Mouse (Mus musculus): ENCODE measurements at regions not wholly inside any gene's neighbourhood (a gene's known extent, or its start where the extent isn't known, plus 50 kb on each side); places are given as distances from the start of the nearest gene placed in this dataset.

DNA sequence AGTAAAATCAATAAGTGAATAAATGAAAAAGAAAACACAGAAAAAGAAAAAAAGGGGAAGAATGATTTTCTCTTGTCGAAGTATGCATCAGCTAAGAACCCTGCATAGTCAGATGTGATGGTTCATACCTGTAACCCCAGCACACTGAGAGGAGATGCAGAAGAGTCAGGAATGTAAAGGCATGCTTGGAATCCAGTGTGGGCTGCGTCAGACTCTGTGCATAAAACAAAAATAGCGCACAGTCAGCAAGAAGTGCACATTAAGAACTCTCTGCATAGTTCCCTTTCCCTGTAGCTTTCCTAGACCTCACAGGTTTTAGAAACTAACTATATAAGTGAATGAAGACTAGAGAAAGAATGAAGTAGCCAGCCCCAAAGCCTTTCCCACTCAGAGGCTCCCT lies 238.2 kb upstream of the Chl1 start:
- ATAC-seq (replicated peaks; ENCODE audit: low FRiP score) = no peak
- no peaks in the 10 kb centered on the region for H3K36me3 ChIP-seq (ENCODE audit: control insufficient read depth, insufficient read depth, low read length)
- H3K27ac ChIP-seq (ENCODE audit: low read depth, low read length) = no peak overlapping the region
- H3K4me3 ChIP-seq (ENCODE audit: low read depth, low read length) = no peak overlapping the region
- H3K27me3 ChIP-seq (ENCODE audit: control insufficient read depth, insufficient read depth, low read length) = no peaks in the 10 kb centered on the region
- H3K4me1 ChIP-seq (replicated peaks; ENCODE audit: control insufficient read depth, insufficient read depth, low read length) = no peaks in the 10 kb centered on the region
- no peaks in the 10 kb centered on the region for H3K9me3 ChIP-seq (ENCODE audit: control insufficient read depth, low read length)
- WGBS = 80% methylated on average over 3 of the region's 3 CpGs
- no peak overlapping the region for H3K4me2 ChIP-seq (ENCODE audit: low read depth, low read length, severe bottlenecking)
- no peak overlapping the region for H3K9ac ChIP-seq (ENCODE audit: low read length)
- no peak for DNase-seq (ENCODE audit: low spot score)

DNA sequence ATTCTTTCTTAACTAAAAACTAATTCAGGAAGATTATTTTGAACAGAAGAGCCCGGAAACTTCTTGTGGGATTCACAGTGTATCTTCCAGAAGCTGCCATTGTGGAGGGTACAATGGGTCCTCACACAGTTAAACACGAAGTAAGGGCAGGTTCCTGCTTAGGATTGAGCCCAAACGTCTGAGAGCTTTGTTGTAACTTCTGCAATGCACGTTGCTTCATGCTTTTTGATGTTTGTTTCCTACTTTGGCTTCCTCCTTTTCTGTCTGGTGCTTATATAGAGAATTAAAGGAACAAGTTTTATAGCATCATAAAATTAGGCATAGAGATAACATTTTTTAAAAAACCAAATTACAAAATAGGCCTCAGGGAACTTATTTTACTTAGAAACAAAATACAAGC lies 235.3 kb upstream of the Chl1 start:
- Histone ChIP-seq H3K4me3 (ENCODE audit: low read depth, low read length) (no peak overlapping the region), H3K9me3 (ENCODE audit: control insufficient read depth, low read length) (no peaks in the 10 kb centered on the region), H3K9ac (ENCODE audit: low read length) (no peak overlapping the region), H3K4me2 (ENCODE audit: low read depth, low read length, severe bottlenecking) (no peak overlapping the region), H3K36me3 (ENCODE audit: control insufficient read depth, insufficient read depth, low read length) (no peaks in the 10 kb centered on the region), H3K27ac (ENCODE audit: low read depth, low read length) (no peak overlapping the region), H3K4me1 (replicated peaks; ENCODE audit: control insufficient read depth, insufficient read depth, low read length) (no peaks in the 10 kb centered on the region), H3K27me3 (ENCODE audit: control insufficient read depth, insufficient read depth, low read length) (no peaks in the 10 kb centered on the region)
- no peak for ATAC-seq (replicated peaks; ENCODE audit: low FRiP score)
- WGBS = 68% methylated on average over 4 of the region's 4 CpGs
- no peak for DNase-seq (ENCODE audit: low spot score)

DNA sequence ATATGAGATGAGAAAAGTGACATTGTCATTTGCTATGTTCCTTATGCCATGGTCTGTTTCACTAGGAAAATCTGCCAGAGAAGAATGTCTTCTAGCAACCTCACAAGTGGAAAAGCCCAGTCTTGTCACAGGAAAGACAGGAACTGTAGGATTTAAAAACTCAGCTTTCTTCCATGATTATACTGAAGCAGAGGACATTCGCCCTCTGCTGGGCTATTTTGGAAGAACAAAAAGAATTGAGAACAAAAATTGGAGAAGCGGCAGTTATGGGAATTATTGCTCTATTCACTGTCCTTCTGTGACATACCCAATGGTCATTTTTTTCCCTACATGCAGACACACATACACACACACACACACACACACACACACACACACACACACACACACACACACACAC lies 234.9 kb upstream of the Chl1 start:
- no peaks in the 10 kb centered on the region for H3K9me3 ChIP-seq (ENCODE audit: control insufficient read depth, low read length)
- H3K27ac ChIP-seq (ENCODE audit: low read depth, low read length) = no peak overlapping the region
- no peak overlapping the region for H3K4me3 ChIP-seq (ENCODE audit: low read depth, low read length)
- H3K9ac ChIP-seq (ENCODE audit: low read length) = no peak overlapping the region
- no peaks in the 10 kb centered on the region for H3K27me3 ChIP-seq (ENCODE audit: control insufficient read depth, insufficient read depth, low read length)
- DNase-seq (ENCODE audit: low spot score) = no peak
- H3K36me3 ChIP-seq (ENCODE audit: control insufficient read depth, insufficient read depth, low read length) = no peaks in the 10 kb centered on the region
- WGBS = 33% methylated on average over 2 of the region's 2 CpGs
- no peak for ATAC-seq (replicated peaks; ENCODE audit: low FRiP score)
- no peak overlapping the region for H3K4me2 ChIP-seq (ENCODE audit: low read depth, low read length, severe bottlenecking)
- H3K4me1 ChIP-seq (replicated peaks; ENCODE audit: control insufficient read depth, insufficient read depth, low read length) = no peaks in the 10 kb centered on the region

DNA sequence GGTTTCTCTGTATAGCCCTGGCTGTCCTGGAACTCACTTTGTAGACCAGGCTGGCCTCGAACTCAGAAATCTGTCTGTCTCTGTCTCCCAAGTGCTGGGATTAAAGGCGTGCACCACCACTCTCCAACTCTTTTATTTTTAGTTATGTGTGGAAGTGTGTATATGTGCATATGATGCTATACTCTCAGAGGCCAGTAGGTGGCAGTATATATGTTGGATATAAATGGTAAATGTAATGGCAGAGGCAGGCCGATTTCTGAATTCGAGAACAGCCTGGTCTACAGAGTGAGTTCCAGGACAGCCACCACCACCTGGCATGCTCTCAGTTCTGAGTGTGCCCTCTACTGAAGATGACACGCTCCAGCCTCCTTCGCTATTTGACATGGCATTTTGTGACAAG lies 214.4 kb upstream of the Chl1 start:
- Histone ChIP-seq H3K4me2 (ENCODE audit: low read depth, low read length, severe bottlenecking) (no peak overlapping the region), H3K36me3 (ENCODE audit: control insufficient read depth, insufficient read depth, low read length) (no peaks in the 10 kb centered on the region), H3K4me1 (replicated peaks; ENCODE audit: control insufficient read depth, insufficient read depth, low read length) (no peaks in the 10 kb centered on the region), H3K27ac (ENCODE audit: low read depth, low read length) (no peak overlapping the region), H3K27me3 (ENCODE audit: control insufficient read depth, insufficient read depth, low read length) (no peaks in the 10 kb centered on the region), H3K9me3 (ENCODE audit: control insufficient read depth, low read length) (no peaks in the 10 kb centered on the region), H3K4me3 (ENCODE audit: low read depth, low read length) (no peak overlapping the region), H3K9ac (ENCODE audit: low read length) (no peak overlapping the region)
- WGBS = 90% methylated on average over 6 of the region's 6 CpGs
- DNase-seq (ENCODE audit: low spot score) (no peak), ATAC-seq (replicated peaks; ENCODE audit: low FRiP score) (no peak)

DNA sequence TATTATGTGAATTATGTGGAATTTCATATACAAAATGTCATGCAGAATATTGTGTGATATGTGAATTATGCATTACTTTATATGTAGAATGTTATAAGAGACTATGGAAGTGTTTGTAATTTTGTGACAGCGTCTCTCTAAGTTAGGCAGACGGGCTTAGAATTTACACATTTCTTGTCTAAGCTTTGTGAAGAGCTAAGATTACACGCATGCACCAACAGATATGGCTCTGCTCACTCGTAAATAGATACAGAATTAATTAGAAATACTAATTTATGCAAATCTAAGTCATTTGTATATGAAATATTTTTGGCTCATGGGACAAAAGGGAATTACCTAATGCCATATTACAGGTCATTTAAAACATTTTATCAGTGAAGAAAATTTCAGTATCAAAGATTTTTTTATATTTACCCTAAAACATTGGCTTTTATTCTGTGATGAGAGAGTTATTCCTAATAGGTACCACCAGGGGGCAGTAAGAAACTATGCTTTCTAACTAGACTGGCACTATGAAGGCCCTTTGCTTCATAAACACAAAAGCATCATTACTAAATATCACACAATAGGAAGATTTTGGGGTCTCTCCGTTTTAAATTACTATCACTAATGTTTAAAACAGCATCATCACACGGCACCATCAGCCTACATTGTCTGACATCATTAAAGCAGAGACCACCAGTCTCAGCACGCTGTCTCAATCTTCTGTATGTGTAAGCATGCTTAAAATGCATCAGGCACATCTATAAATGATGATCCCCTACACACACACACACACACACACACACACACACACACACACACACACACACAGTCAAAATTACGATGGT lies 203.8 kb upstream of the Chl1 start:
- Histone ChIP-seq H3K4me2 (ENCODE audit: low read depth, low read length, severe bottlenecking) (no peak overlapping the region), H3K27ac (ENCODE audit: low read depth, low read length) (no peak overlapping the region), H3K9me3 (ENCODE audit: control insufficient read depth, low read length) (no peaks in the 10 kb centered on the region), H3K36me3 (ENCODE audit: control insufficient read depth, insufficient read depth, low read length) (no peaks in the 10 kb centered on the region), H3K4me3 (ENCODE audit: low read depth, low read length) (no peak overlapping the region), H3K4me1 (replicated peaks; ENCODE audit: control insufficient read depth, insufficient read depth, low read length) (no peaks in the 10 kb centered on the region), H3K9ac (ENCODE audit: low read length) (no peak overlapping the region), H3K27me3 (ENCODE audit: control insufficient read depth, insufficient read depth, low read length) (no peaks in the 10 kb centered on the region)
- WGBS = 48% methylated on average over 8 of the region's 8 CpGs
- no peak for DNase-seq (ENCODE audit: low spot score)
- peak; percentile 67 for ATAC-seq (replicated peaks; ENCODE audit: low FRiP score)

DNA sequence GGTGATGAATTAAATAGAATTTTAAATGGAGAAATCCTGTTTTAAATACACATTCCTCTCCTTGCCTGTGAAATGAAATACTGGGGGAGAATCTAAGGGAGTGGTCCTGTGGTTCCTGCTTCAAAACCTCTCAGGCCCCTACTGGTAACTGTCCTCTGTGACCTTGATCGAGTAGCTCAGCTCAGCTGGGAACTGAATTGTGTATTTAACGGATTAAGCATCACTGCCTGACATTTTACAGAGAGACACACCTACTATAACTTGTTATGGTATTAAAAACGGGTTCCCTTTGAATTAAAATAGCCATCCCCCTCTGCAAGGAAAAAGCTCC lies 203.2 kb upstream of the Chl1 start:
- Histone ChIP-seq H3K4me1 (replicated peaks; ENCODE audit: control insufficient read depth, insufficient read depth, low read length) (no peaks in the 10 kb centered on the region; the same call in 1 of the 2 replicates), H3K4me2 (ENCODE audit: low read depth, low read length, severe bottlenecking) (no peak overlapping the region), H3K9ac (ENCODE audit: low read length) (no peak overlapping the region), H3K36me3 (ENCODE audit: control insufficient read depth, insufficient read depth, low read length) (no peaks in the 10 kb centered on the region), H3K9me3 (ENCODE audit: control insufficient read depth, low read length) (no peaks in the 10 kb centered on the region), H3K27ac (ENCODE audit: low read depth, low read length) (no peak overlapping the region), H3K27me3 (ENCODE audit: control insufficient read depth, insufficient read depth, low read length) (no peaks in the 10 kb centered on the region), H3K4me3 (ENCODE audit: low read depth, low read length) (no peak overlapping the region)
- ATAC-seq (replicated peaks; ENCODE audit: low FRiP score) = peak; percentile 57
- DNase-seq (ENCODE audit: low spot score) = no peak
- WGBS = 33% methylated on average over 3 of the region's 3 CpGs

DNA sequence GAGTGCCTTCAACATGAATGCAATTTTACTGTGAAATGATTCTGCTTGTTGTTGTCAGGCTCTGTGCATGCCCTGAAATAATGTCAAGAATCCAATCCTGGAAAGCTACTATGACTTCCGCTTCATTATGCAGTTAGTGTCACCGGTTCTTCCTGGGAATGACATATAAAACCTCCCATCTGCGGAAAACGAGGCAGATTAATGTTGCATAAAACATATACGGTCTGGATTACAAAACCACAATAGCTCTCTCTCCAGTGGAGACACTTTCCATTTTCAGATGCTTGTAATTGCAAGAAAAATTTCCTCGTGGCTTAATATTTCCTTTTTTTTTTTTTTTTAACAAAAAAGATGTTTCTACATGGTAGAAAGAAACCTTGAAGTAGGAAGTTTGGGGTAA lies 198.2 kb upstream of the Chl1 start:
- Histone ChIP-seq H3K4me3 (ENCODE audit: low read depth, low read length) (no peak overlapping the region), H3K27ac (ENCODE audit: low read depth, low read length) (no peak overlapping the region), H3K4me2 (ENCODE audit: low read depth, low read length, severe bottlenecking) (no peak overlapping the region), H3K36me3 (ENCODE audit: control insufficient read depth, insufficient read depth, low read length) (no peaks in the 10 kb centered on the region), H3K9me3 (ENCODE audit: control insufficient read depth, low read length) (no peaks in the 10 kb centered on the region), H3K9ac (ENCODE audit: low read length) (no peak overlapping the region), H3K27me3 (ENCODE audit: control insufficient read depth, insufficient read depth, low read length) (no peaks in the 10 kb centered on the region), H3K4me1 (replicated peaks; ENCODE audit: control insufficient read depth, insufficient read depth, low read length) (no peaks in the 10 kb centered on the region; the same call in 1 of the 2 replicates)
- ATAC-seq (replicated peaks; ENCODE audit: low FRiP score) (no peak), DNase-seq (ENCODE audit: low spot score) (no peak)
- WGBS = 78% methylated on average over 6 of the region's 6 CpGs

DNA sequence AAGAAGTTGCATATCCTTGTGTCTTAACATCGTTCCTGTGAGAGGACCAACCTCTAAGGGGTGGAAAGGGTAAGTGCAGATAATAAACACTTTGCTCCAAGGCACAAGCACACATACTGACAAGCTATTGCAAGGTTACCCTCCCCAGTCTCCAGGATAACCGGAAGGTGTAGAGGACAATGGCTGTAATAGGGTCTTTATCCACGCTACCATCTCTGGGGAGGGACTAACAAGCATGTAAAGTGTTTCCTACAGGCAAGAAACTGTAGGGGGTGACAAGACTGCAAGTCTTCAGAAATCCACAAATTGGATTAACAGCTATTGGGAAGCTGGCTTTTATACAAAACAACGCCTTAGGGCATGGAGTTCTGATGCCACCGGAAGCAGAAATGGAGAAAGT lies 197.5 kb upstream of the Chl1 start:
- no peak for DNase-seq (ENCODE audit: low spot score)
- Histone ChIP-seq H3K4me1 (replicated peaks; ENCODE audit: control insufficient read depth, insufficient read depth, low read length) (no peaks in the 10 kb centered on the region; the same call in 1 of the 2 replicates), H3K27me3 (ENCODE audit: control insufficient read depth, insufficient read depth, low read length) (no peaks in the 10 kb centered on the region), H3K9ac (ENCODE audit: low read length) (no peak overlapping the region), H3K4me2 (ENCODE audit: low read depth, low read length, severe bottlenecking) (no peak overlapping the region), H3K9me3 (ENCODE audit: control insufficient read depth, low read length) (no peaks in the 10 kb centered on the region), H3K4me3 (ENCODE audit: low read depth, low read length) (no peak overlapping the region), H3K27ac (ENCODE audit: low read depth, low read length) (no peak overlapping the region), H3K36me3 (ENCODE audit: control insufficient read depth, insufficient read depth, low read length) (no peaks in the 10 kb centered on the region)
- no peak for ATAC-seq (replicated peaks; ENCODE audit: low FRiP score)
- WGBS = 31% methylated on average over 5 of the region's 5 CpGs

DNA sequence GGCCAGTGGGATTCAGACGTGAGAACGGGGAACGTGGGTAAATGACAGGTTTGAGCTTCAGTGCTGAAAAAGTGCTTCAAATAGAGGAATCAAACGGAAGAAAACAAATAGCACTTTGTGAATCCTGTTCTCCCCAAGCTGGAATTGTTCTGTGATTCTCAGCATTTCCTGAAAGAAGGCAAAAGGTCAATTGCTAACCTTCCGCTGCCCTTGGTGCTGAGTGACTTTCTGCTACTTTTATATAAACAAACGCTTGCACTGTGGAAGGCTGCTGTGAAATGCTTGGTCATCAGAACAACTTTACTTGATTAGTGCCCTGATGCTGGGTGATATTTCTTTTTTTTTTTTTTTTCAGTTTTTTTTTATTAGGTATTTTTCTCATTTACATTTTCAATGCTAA lies 192.3 kb upstream of the Chl1 start:
- WGBS = 36% methylated on average over 6 of the region's 6 CpGs
- no peak for DNase-seq (ENCODE audit: low spot score)
- H3K27ac ChIP-seq (ENCODE audit: low read depth, low read length) = no peak overlapping the region

More for the DNA sequence above, 192.3 kb upstream of the Chl1 start:
- no peaks in the 10 kb centered on the region; the same call in 1 of the 2 replicates for H3K4me1 ChIP-seq (replicated peaks; ENCODE audit: control insufficient read depth, insufficient read depth, low read length)
- no peak overlapping the region for H3K9ac ChIP-seq (ENCODE audit: low read length)
- ATAC-seq (replicated peaks; ENCODE audit: low FRiP score) = no peak
- H3K36me3 ChIP-seq (ENCODE audit: control insufficient read depth, insufficient read depth, low read length) = no peaks in the 10 kb centered on the region
- no peaks in the 10 kb centered on the region for H3K27me3 ChIP-seq (ENCODE audit: control insufficient read depth, insufficient read depth, low read length)
- no peak overlapping the region for H3K4me2 ChIP-seq (ENCODE audit: low read depth, low read length, severe bottlenecking)
- H3K4me3 ChIP-seq (ENCODE audit: low read depth, low read length) = no peak overlapping the region
- H3K9me3 ChIP-seq (ENCODE audit: control insufficient read depth, low read length) = no peaks in the 10 kb centered on the region

All from forebrain, embryonic 11.5 days (tissue).